Mouse (Mus musculus) liver, postnatal 0 days (tissue): Measurements from ENCODE around the gene As3mt. TPM values are rescaled to one million over a fixed set of nuclear protein-coding genes. Genes with fewer than 3 reads are reported as not detected.

Experiments used
- ATAC-seq: fragments of 200-750 bp; cut with Nextera tagmentation; 2 replicates; pipeline ENCODE4 v1.8.0; 2017; ENCODE audit warnings: mild to moderate bottlenecking, moderate library complexity
- DNase-seq: peaks from one replicate; pipeline ENCODE4 v3.0.0-alpha.2; 2016
- H3K27ac ChIP-seq: fragments of 300-500 bp; sonication (generic); 2 replicates; pipeline ENCODE4 v1.5.1; 2014; ENCODE audit warnings: antibody characterized with exemption, moderate library complexity, mild to moderate bottlenecking, low read depth
- H3K27me3 ChIP-seq: fragments of 300-500 bp; sonication (generic); 2 replicates; pipeline ENCODE4 v1.6.1; 2014; ENCODE audit warnings: low read length, control low read depth, mixed read lengths; ENCODE audit not compliant: insufficient read depth
- H3K36me3 ChIP-seq: fragments of 300-500 bp; sonication (generic); replicated peaks from 2 replicates; pipeline ENCODE4 v1.6.1; 2014; ENCODE audit warnings: mild to moderate bottlenecking, control low read depth, low read length, moderate library complexity, mixed read lengths; ENCODE audit not compliant: insufficient read depth
- H3K4me1 ChIP-seq: fragments of 300-500 bp; sonication (generic); 2 replicates; pipeline ENCODE4 v1.6.1; 2014; ENCODE audit warnings: antibody characterized with exemption, mild to moderate bottlenecking, control low read depth; ENCODE audit not compliant: insufficient read depth
- H3K4me2 ChIP-seq: fragments of 300-500 bp; sonication (generic); 2 replicates; pipeline ENCODE4 v1.6.1; 2014; ENCODE audit warnings: low read depth, mild to moderate bottlenecking, low read length, moderate library complexity, mixed read lengths
- H3K4me3 ChIP-seq: fragments of 300-500 bp; sonication (generic); 2 replicates; pipeline ENCODE4 v1.5.1; 2014; ENCODE audit warnings: low read depth, low read length
- H3K9ac ChIP-seq: fragments of 300-500 bp; sonication (generic); replicated peaks from 2 replicates; pipeline ENCODE4 v1.6.1; 2014; ENCODE audit warnings: mild to moderate bottlenecking, moderate library complexity
- H3K9me3 ChIP-seq: fragments of 300-500 bp; sonication (generic); 2 replicates; pipeline ENCODE4 v1.6.1; 2016; ENCODE audit warnings: mild to moderate bottlenecking, control low read depth, low read length, mixed read lengths
- CTCF ChIP-seq: sonication (generic); IDR thresholded peaks from 2 replicates; pipeline ENCODE4 v1.5.1; 2016; ENCODE audit warnings: antibody characterized with exemption, low read depth
- EP300 ChIP-seq: IDR thresholded peaks from 2 replicates; pipeline ENCODE4 v1.6.1; 2016; ENCODE audit warnings: antibody characterized with exemption, low read depth, mild to moderate bottlenecking
- WGBS: fragments of 180-500 bp; shearing (Covaris S2); extraction: QIAGEN DNeasy Blood & Tissue Kit; methylation state at CpG from one replicate; pipeline ENCODE4 v1.1.7; 2014; ENCODE audit not compliant: insufficient replicate concordance; 5-methylcytosine and 5-hydroxymethylcytosine counted together
- polyA plus RNA-seq: library from polyadenylated mRNA; unstranded; fragments of >200 nt; fragmentation: Nextera tagmentation; extraction: Ambion mirVana; gene quantifications from 2 replicates; pipeline ENCODE4 v1.2.1, GENCODE M21; 2015

Gene As3mt
- polyA plus RNA-seq, 1 experiment from 2014 or later: 28.4 TPM

GRCm38 (mm10) chr19:46789782-46790181, 82.5 kb downstream of the As3mt start:
- 93% methylated on average over 1 of the region's 1 CpGs for WGBS

More at GRCm38 (mm10) chr19:46789782-46790181, 82.5 kb downstream of the As3mt start:
- DNase-seq (no peak), ATAC-seq (no peak)
- H3K27ac ChIP-seq: no peak overlapping the region
- no peak overlapping the region for H3K4me3 ChIP-seq
- no peaks in the 10 kb centered on the region for H3K27me3 ChIP-seq
- TF ChIP-seq EP300: no peak
- no peak for TF ChIP-seq CTCF
- H3K4me2 ChIP-seq: no peak overlapping the region
- H3K4me1 ChIP-seq: peaks cover 2% of the 10 kb centered on the region; the same call in 1 of the 2 replicates
- no peaks in the 10 kb centered on the region for H3K9me3 ChIP-seq
- no peak overlapping the region for H3K9ac ChIP-seq
- no peaks in the 10 kb centered on the region for H3K36me3 ChIP-seq

Other genes starting within 250 kb of the As3mt start
- gene Trim8, start 205.8 kb upstream of the As3mt start, polyA plus RNA-seq: 7.9 and 9.8 TPM in 2 replicates
- gene Arl3, start 134.3 kb upstream of the As3mt start, polyA plus RNA-seq: 17.0 and 17.1 TPM in 2 replicates
- gene Sfxn2, start 134.1 kb upstream of the As3mt start, polyA plus RNA-seq: 63.0 and 63.4 TPM in 2 replicates
- gene Wbp1l, start 108.4 kb upstream of the As3mt start, polyA plus RNA-seq: 40.4 and 48.8 TPM in 2 replicates
- gene Cyp17a1, start 34.3 kb upstream of the As3mt start, polyA plus RNA-seq: 3.3 and 5.8 TPM in 2 replicates
- 6.6 and 7.1 TPM in 2 replicates for gene Borcs7, start 17.6 kb upstream of the As3mt start, polyA plus RNA-seq
- gene Cnnm2, start 54.1 kb downstream of the As3mt start, polyA plus RNA-seq: 1.6 and 2.0 TPM in 2 replicates